Mouse (Mus musculus): ENCODE measurements around the gene Grb7.
A peak's percentile ranks its signal among the peaks of the same experiment; 100 is the strongest.

Grb7 gene

GRCm38 (mm10) chr11:98428436-98428835, 17.8 kb upstream of the Grb7 start:
- H3K36me3 ChIP-seq (ENCODE audit: control insufficient read depth, insufficient read depth, low read length, poor library complexity, severe bottlenecking) = no peaks in the 10 kb centered on the region
- DNase-seq (ENCODE audit: low read depth, low spot score) = no peak
- no peaks in the 10 kb centered on the region for H3K27me3 ChIP-seq (ENCODE audit: control insufficient read depth, insufficient read depth, low read length, poor library complexity, severe bottlenecking)

- H3K36me3 ChIP-seq (ENCODE audit: control insufficient read depth, insufficient read depth, low read length, poor library complexity, severe bottlenecking) = no peaks in the 10 kb centered on the region
- H3K27me3 ChIP-seq (ENCODE audit: control insufficient read depth, insufficient read depth, low read length, poor library complexity, severe bottlenecking) = no peaks in the 10 kb centered on the region
- DNase-seq (ENCODE audit: low read depth, low spot score) = no peak
These were observed 14.3 kb upstream of the Grb7 start for GRCm38 (mm10) chr11:98431743-98432502.

- no peaks in the 10 kb centered on the region for H3K36me3 ChIP-seq (ENCODE audit: control insufficient read depth, insufficient read depth, low read length, poor library complexity, severe bottlenecking)
- no peak for DNase-seq (ENCODE audit: low read depth, low spot score)
- H3K27me3 ChIP-seq (ENCODE audit: control insufficient read depth, insufficient read depth, low read length, poor library complexity, severe bottlenecking) = no peaks in the 10 kb centered on the region
These were observed 10.5 kb upstream of the Grb7 start for GRCm38 (mm10) chr11:98435723-98436122.

- no peak for DNase-seq (ENCODE audit: low read depth, low spot score)
- H3K27me3 ChIP-seq (ENCODE audit: control insufficient read depth, insufficient read depth, low read length, poor library complexity, severe bottlenecking) = no peaks in the 10 kb centered on the region
- no peaks in the 10 kb centered on the region for H3K36me3 ChIP-seq (ENCODE audit: control insufficient read depth, insufficient read depth, low read length, poor library complexity, severe bottlenecking)
These were observed 8.8 kb upstream of the Grb7 start for GRCm38 (mm10) chr11:98437441-98437840.

GRCm38 (mm10) chr11:98438331-98439158, 7.6 kb upstream of the Grb7 start, which contains the start of gene Mien1:
Gene Mien1, minus strand, starts transcription at chr11:98438991.
- DNase-seq (ENCODE audit: low read depth, low spot score) = peak; percentile 97
- H3K27me3 ChIP-seq (ENCODE audit: control insufficient read depth, insufficient read depth, low read length, poor library complexity, severe bottlenecking) = no peaks in the 10 kb centered on the region
- H3K36me3 ChIP-seq (ENCODE audit: control insufficient read depth, insufficient read depth, low read length, poor library complexity, severe bottlenecking) = no peaks in the 10 kb centered on the region

- Histone ChIP-seq H3K36me3 (ENCODE audit: control insufficient read depth, insufficient read depth, low read length, poor library complexity, severe bottlenecking) (no peaks in the 10 kb centered on the region), H3K27me3 (ENCODE audit: control insufficient read depth, insufficient read depth, low read length, poor library complexity, severe bottlenecking) (no peaks in the 10 kb centered on the region)
- no peak for DNase-seq (ENCODE audit: low read depth, low spot score)
These were observed 2.5 kb upstream of the Grb7 start for GRCm38 (mm10) chr11:98443688-98444087.

- Histone ChIP-seq H3K36me3 (ENCODE audit: control insufficient read depth, insufficient read depth, low read length, poor library complexity, severe bottlenecking) (no peaks in the 10 kb centered on the region), H3K27me3 (ENCODE audit: control insufficient read depth, insufficient read depth, low read length, poor library complexity, severe bottlenecking) (no peaks in the 10 kb centered on the region)
- no peak for DNase-seq (ENCODE audit: low read depth, low spot score)
These were observed 956 bp upstream of the Grb7 start for GRCm38 (mm10) chr11:98445238-98445637.

GRCm38 (mm10) chr11:98445679-98446078, 515 bp upstream of the Grb7 start:
- no peak for DNase-seq (ENCODE audit: low read depth, low spot score)
- H3K27me3 ChIP-seq (ENCODE audit: control insufficient read depth, insufficient read depth, low read length, poor library complexity, severe bottlenecking) = no peaks in the 10 kb centered on the region
- no peaks in the 10 kb centered on the region for H3K36me3 ChIP-seq (ENCODE audit: control insufficient read depth, insufficient read depth, low read length, poor library complexity, severe bottlenecking)

- H3K36me3 ChIP-seq (ENCODE audit: control insufficient read depth, insufficient read depth, low read length, poor library complexity, severe bottlenecking) = no peaks in the 10 kb centered on the region
- no peak for DNase-seq (ENCODE audit: low read depth, low spot score)
- no peaks in the 10 kb centered on the region for H3K27me3 ChIP-seq (ENCODE audit: control insufficient read depth, insufficient read depth, low read length, poor library complexity, severe bottlenecking)
These were observed 624 bp downstream of the Grb7 start for GRCm38 (mm10) chr11:98446562-98447474.

GRCm38 (mm10) chr11:98447475-98447834, 1.3 kb downstream of the Grb7 start:
- no peaks in the 10 kb centered on the region for H3K36me3 ChIP-seq (ENCODE audit: control insufficient read depth, insufficient read depth, low read length, poor library complexity, severe bottlenecking)
- no peaks in the 10 kb centered on the region for H3K27me3 ChIP-seq (ENCODE audit: control insufficient read depth, insufficient read depth, low read length, poor library complexity, severe bottlenecking)
- DNase-seq (ENCODE audit: low read depth, low spot score) = no peak

GRCm38 (mm10) chr11:98448191-98448790, 2.1 kb downstream of the Grb7 start:
- H3K27me3 ChIP-seq (ENCODE audit: control insufficient read depth, insufficient read depth, low read length, poor library complexity, severe bottlenecking) = no peaks in the 10 kb centered on the region
- no peaks in the 10 kb centered on the region for H3K36me3 ChIP-seq (ENCODE audit: control insufficient read depth, insufficient read depth, low read length, poor library complexity, severe bottlenecking)
- DNase-seq (ENCODE audit: low read depth, low spot score) = no peak

- DNase-seq (ENCODE audit: low read depth, low spot score) = no peak
- H3K27me3 ChIP-seq (ENCODE audit: control insufficient read depth, insufficient read depth, low read length, poor library complexity, severe bottlenecking) = no peaks in the 10 kb centered on the region
- no peaks in the 10 kb centered on the region for H3K36me3 ChIP-seq (ENCODE audit: control insufficient read depth, insufficient read depth, low read length, poor library complexity, severe bottlenecking)
These were observed 3.2 kb downstream of the Grb7 start for GRCm38 (mm10) chr11:98449419-98449818.

GRCm38 (mm10) chr11:98449921-98450771, 4.0 kb downstream of the Grb7 start:
- Histone ChIP-seq H3K36me3 (ENCODE audit: control insufficient read depth, insufficient read depth, low read length, poor library complexity, severe bottlenecking) (no peaks in the 10 kb centered on the region), H3K27me3 (ENCODE audit: control insufficient read depth, insufficient read depth, low read length, poor library complexity, severe bottlenecking) (no peaks in the 10 kb centered on the region)
- no peak for DNase-seq (ENCODE audit: low read depth, low spot score)

Data from splenic B cell, adult 2 months (primary cell).